7 mouse cellular contexts compared by ENCODE assay signal in the genomic region with DNA sequence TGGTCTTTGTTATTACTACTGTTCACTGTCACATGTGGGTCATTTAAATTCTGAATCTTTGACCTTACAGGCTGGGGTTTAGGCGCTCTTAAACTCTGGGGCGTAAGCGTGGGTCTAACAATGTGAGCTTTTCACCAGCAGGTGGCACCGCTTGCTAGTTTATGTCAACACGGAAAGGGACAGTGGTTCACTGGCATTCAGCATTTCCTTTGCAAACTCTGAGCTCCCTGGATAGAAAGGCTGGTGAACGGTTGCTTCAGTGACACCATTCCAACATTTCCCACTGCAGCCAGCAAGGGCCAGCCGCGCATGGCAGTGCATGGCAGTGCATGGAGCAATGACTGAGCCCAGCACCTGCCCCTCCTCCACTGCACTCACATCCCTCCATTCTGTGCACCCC. TPM values are rescaled to one million over a fixed set of nuclear protein-coding genes. Genes with fewer than 3 reads are reported as not detected.
DNase-seq lines count a peak whose midpoint lies in the region; ATAC-seq and TF ChIP-seq lines count a peak whose summit lies in the region.

No protein-coding gene starts in this region.

- no peaks in the 10 kb centered on the region for H3K9me3 ChIP-seq in forebrain, embryonic 10.5 days

- H3K36me3 ChIP-seq in forebrain, embryonic 10.5 days (replicated peaks): 0 out of 2 replicates have a peak, but pooled peaks cover 3% of the 10 kb centered on the region

- H3K4me3 ChIP-seq in forebrain, embryonic 10.5 days: no peak overlapping the region
- no peak overlapping the region for H3K4me3 ChIP-seq in layer of hippocampus, adult 2 months

- peak; percentile 56 for DNase-seq in Muller cell, postnatal 12 days (ENCODE audit: inconsistent ontology term)
- peak; percentile 37 for DNase-seq in brain, embryonic 18.5 days (ENCODE audit: low read depth, low spot score)
- peak; percentile 67 for DNase-seq in forebrain, embryonic 10.5 days (ENCODE audit: extremely low spot score, low spot score)
- peak; percentile 66 to 77 for DNase-seq in layer of hippocampus, adult 2 months (ENCODE audit: low spot score in 2 of 2)
- peak; percentile 86 for DNase-seq in lung, postnatal 10 days
- DNase-seq in retina, postnatal 1 day: peak; percentile 88

- H3K4me1 ChIP-seq in forebrain, embryonic 10.5 days: peaks cover 48% of the 10 kb centered on the region

- H3K27ac ChIP-seq in forebrain, embryonic 10.5 days: no peak overlapping the region
- H3K27ac ChIP-seq in layer of hippocampus, adult 2 months: peak overlapping the region; percentile 46; the same call in 1 of the 2 replicates

- peak; percentile 90 for TF ChIP-seq CTCF in layer of hippocampus, adult 2 months (conservative IDR thresholded peaks at IDR 0.05)

- peak; percentile 51 to 74 for ATAC-seq in hematopoietic stem cell, adult 5-6 weeks (replicated peaks in 1 of 2; ENCODE audit: insufficient read depth in 1 of 2, low FRiP score in 2 of 2, low TSS enrichment in 1 of 2, low read depth in 1 of 2, poor library complexity in 2 of 2, severe bottlenecking in 2 of 2)

- 6% methylated on average over 8 of the region's 8 CpGs for WGBS in forebrain, embryonic 10.5 days

- peaks cover 32% of the 10 kb centered on the region for H3K27me3 ChIP-seq in forebrain, embryonic 10.5 days (ENCODE audit: poor library complexity, severe bottlenecking)

RNA-seq across cellular contexts. Expression of a gene that starts 49.5 kb away (rescaled TPM):
- polyA plus RNA-seq in forebrain, embryonic 10.5 days (2016; fragmentation: Nextera tagmentation; extraction: Ambion mirVana): 1.4 TPM in 1 of 2 replicates, not detected in the other
- not detected in 2 replicates for total RNA-seq in hematopoietic stem cell, adult 5-6 weeks (2017)
- 1 to 10 TPM in 1 of 2 experiments, under 1 TPM in 1; 0.95 to 1.2 TPM for total RNA-seq in layer of hippocampus, adult 2 months (2021)

RNA-seq across cellular contexts. Expression of a gene that starts 49.9 kb away (rescaled TPM):
- polyA plus RNA-seq in forebrain, embryonic 10.5 days (2016; fragmentation: Nextera tagmentation; extraction: Ambion mirVana): 67.3 and 68.7 TPM in 2 replicates
- total RNA-seq in hematopoietic stem cell, adult 5-6 weeks (2017): 99.9 and 103 TPM in 2 replicates
- total RNA-seq in layer of hippocampus, adult 2 months (2021): 10 to 100 TPM; 91.3 to 94.5 TPM

Comparison
In these comparisons a context has a peak if more than half of its experiments do, and no peak if none do; other contexts are left out.
1. DNase-seq: peak in every context shown above with its lines; median percentile 88 in retina, postnatal 1 day; 86 in lung, postnatal 10 days; 72 in layer of hippocampus, adult 2 months; 67 in forebrain, embryonic 10.5 days; 56 in Muller cell, postnatal 12 days; 37 in brain, embryonic 18.5 days.